Mouse (Mus musculus): ENCODE results near the gene Nelfb. TPM values are rescaled to one million over a fixed set of nuclear protein-coding genes. Genes with fewer than 3 reads are reported as not detected.

The Nelfb gene
- polyA plus RNA-seq, 1 experiment from 2014 or later = 102 TPM

DNA sequence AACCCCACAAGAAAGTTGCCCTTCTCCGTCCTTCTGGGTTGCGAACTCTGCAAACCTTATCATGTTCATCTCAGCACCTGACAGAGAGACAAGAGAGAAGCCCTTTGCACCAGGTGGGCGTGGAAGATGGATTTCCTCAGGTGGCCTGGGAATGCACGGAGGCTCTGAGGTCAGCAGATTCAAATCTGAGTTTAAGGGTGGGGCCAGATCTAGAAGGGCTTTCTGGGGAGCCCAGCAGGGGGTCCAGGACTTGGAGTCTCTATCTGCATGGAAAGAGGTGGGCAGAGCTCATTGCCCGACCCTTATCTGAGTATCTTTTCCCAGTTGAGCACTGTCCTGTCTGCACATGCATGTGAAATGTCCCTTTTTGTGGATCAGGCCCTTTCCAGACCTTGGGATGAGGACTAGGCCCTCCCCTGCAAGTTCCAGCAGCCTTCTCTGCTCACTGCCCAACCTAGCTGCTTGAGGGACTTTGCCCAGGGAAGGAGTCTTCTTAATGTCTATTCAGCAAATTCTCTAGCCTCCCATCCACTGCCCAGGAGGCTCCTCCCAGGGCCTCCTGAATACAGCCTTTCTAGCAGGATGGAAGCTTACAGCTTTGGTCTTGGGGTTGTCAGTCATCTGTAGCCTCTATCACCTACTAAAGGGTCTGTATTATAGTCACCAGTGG, 23.4 kb upstream of the Nelfb start:
- DNase-seq (ENCODE audit: low spot score, missing footprints) = peak; percentile 73
- no peaks in the 10 kb centered on the region for H3K36me3 ChIP-seq (ENCODE audit: control insufficient read depth, insufficient read depth, low read length)
- H3K9me3 ChIP-seq (ENCODE audit: control insufficient read depth, low read length) = no peaks in the 10 kb centered on the region
- H3K4me3 ChIP-seq (ENCODE audit: low read depth, low read length) = no peak overlapping the region
- no peaks in the 10 kb centered on the region for H3K27me3 ChIP-seq (ENCODE audit: control insufficient read depth, insufficient read depth, low read length)
- WGBS = 79% methylated on average over 5 of the region's 5 CpGs
- no peak overlapping the region for H3K9ac ChIP-seq (ENCODE audit: low read length)
- no peaks in the 10 kb centered on the region for H3K4me1 ChIP-seq (ENCODE audit: control insufficient read depth, insufficient read depth, low read length)
- no peak overlapping the region for H3K27ac ChIP-seq (ENCODE audit: low read depth, low read length)
- ATAC-seq (ENCODE audit: low FRiP score) = no peak
- no peak overlapping the region for H3K4me2 ChIP-seq

DNA sequence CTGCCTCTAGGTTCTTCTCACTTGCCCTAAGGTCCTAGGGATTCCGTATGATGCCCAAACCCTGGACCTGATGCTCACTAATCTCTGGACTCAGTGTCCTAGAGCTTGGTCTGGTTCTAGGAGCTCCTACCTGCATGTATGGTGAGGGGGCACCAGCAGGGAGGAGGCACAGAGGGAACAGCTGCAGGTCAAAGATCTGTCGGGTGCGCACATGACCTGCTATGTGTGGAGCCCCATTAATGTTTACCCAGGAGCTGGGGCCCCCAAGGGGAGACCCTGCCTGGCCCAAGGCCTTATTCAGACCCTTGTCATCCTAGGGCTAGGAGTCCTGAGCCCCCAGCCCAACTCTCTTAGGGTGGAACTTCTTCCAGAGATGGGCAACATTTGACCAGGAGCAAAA, 22.8 kb upstream of the Nelfb start, which contains the start of gene Slc34a3:
TSS of gene Slc34a3 (minus strand) at position 315 of the 400 bp plus-strand sequence.
- Histone ChIP-seq H3K4me3 (ENCODE audit: low read depth, low read length) (no peak within 1 kb of the TSS), H3K4me1 (ENCODE audit: control insufficient read depth, insufficient read depth, low read length) (no peaks in the 10 kb centered on the region), H3K4me2 (no peak within 1 kb of the TSS), H3K36me3 (ENCODE audit: control insufficient read depth, insufficient read depth, low read length) (no peaks in the 10 kb centered on the region), H3K9ac (ENCODE audit: low read length) (no peak within 1 kb of the TSS), H3K27ac (ENCODE audit: low read depth, low read length) (no peak within 1 kb of the TSS), H3K27me3 (ENCODE audit: control insufficient read depth, insufficient read depth, low read length) (no peaks in the 10 kb centered on the region), H3K9me3 (ENCODE audit: control insufficient read depth, low read length) (no peaks in the 10 kb centered on the region)
- no peak for ATAC-seq (ENCODE audit: low FRiP score)
- peak; percentile 44 for DNase-seq (ENCODE audit: low spot score, missing footprints)
- 87% methylated on average over 3 of the region's 3 CpGs for WGBS

DNA sequence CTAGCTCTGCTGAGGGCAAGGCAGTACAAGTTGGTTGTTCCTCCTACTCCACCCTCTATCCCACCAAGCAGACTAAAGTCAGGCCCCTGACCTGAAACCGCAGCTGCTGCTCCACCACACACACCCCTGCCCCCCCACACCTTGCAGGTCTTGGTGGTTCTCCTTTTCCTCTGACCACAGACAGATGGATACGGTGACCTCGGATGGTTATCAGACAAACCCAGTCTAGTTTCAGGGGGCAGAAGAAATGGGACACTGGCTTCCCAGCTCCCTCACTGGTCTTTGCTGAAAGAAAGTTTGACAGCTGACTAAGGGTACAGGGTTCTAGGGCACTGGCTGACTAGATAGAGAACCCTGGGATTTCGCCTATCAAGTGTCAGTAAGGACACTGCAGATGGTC, 22.1 kb upstream of the Nelfb start:
- DNase-seq (ENCODE audit: low spot score, missing footprints) = peak; percentile 78
- Histone ChIP-seq H3K27me3 (ENCODE audit: control insufficient read depth, insufficient read depth, low read length) (no peaks in the 10 kb centered on the region), H3K27ac (ENCODE audit: low read depth, low read length) (no peak overlapping the region), H3K9ac (ENCODE audit: low read length) (no peak overlapping the region), H3K36me3 (ENCODE audit: control insufficient read depth, insufficient read depth, low read length) (no peaks in the 10 kb centered on the region), H3K4me1 (ENCODE audit: control insufficient read depth, insufficient read depth, low read length) (no peaks in the 10 kb centered on the region), H3K9me3 (ENCODE audit: control insufficient read depth, low read length) (no peaks in the 10 kb centered on the region), H3K4me3 (ENCODE audit: low read depth, low read length) (no peak overlapping the region), H3K4me2 (no peak overlapping the region)
- WGBS = 86% methylated on average over 4 of the region's 4 CpGs
- no peak for ATAC-seq (ENCODE audit: low FRiP score)

DNA sequence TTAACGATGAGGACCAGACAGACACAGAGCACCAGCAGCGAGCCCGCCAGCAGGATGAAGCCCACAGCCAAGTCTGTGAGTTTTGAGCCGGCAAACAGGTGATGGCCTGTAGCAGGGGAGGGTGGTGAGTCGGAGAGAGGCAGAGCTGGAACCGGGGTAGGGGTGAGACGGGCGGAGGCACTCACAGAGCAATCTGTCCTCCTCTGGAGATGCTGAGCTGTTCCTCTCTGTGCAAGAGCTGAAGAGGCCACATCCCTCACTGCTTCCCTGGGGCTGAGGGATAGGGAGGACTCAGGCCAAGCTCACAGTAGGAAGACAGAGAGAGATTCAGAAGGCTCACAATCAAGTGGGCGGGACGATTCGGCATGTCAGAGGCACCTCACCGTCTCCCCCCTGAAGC, 19.7 kb upstream of the Nelfb start:
- no peaks in the 10 kb centered on the region for H3K27me3 ChIP-seq (ENCODE audit: control insufficient read depth, insufficient read depth, low read length)
- H3K4me1 ChIP-seq (ENCODE audit: control insufficient read depth, insufficient read depth, low read length) = no peaks in the 10 kb centered on the region
- H3K27ac ChIP-seq (ENCODE audit: low read depth, low read length) = no peak overlapping the region
- no peak overlapping the region for H3K4me3 ChIP-seq (ENCODE audit: low read depth, low read length)
- no peak for DNase-seq (ENCODE audit: low spot score, missing footprints)
- H3K36me3 ChIP-seq (ENCODE audit: control insufficient read depth, insufficient read depth, low read length) = no peaks in the 10 kb centered on the region
- ATAC-seq (ENCODE audit: low FRiP score) = no peak
- WGBS = 52% methylated on average over 11 of the region's 12 CpGs
- H3K9me3 ChIP-seq (ENCODE audit: control insufficient read depth, low read length) = no peaks in the 10 kb centered on the region
- no peak overlapping the region for H3K9ac ChIP-seq (ENCODE audit: low read length)
- no peak overlapping the region for H3K4me2 ChIP-seq

DNA sequence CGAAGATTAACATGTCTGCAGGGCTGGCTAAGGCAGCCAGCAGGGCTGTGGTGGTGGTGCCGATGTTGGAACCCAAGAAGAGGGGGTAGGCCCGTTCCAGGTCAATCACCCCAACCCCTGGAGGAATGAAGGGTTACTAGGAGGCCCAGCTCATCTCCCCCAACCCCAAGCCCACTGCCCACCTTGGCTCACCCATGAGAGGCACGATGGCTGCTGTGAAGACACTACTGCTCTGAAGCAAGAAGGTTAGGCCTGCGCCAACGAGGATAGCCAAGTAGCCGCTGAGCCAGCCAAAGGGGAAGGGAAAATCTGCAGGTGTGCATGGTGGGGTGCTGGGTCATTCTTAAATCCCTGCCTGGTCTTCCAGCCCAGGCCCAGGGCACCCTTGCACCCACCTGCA, 19.3 kb upstream of the Nelfb start:
- H3K27me3 ChIP-seq (ENCODE audit: control insufficient read depth, insufficient read depth, low read length) = no peaks in the 10 kb centered on the region
- H3K9me3 ChIP-seq (ENCODE audit: control insufficient read depth, low read length) = no peaks in the 10 kb centered on the region
- WGBS = 86% methylated on average over 7 of the region's 7 CpGs
- ATAC-seq (ENCODE audit: low FRiP score) (no peak), DNase-seq (ENCODE audit: low spot score, missing footprints) (no peak)
- no peak overlapping the region for H3K4me3 ChIP-seq (ENCODE audit: low read depth, low read length)
- H3K9ac ChIP-seq (ENCODE audit: low read length) = no peak overlapping the region
- H3K4me2 ChIP-seq = no peak overlapping the region
- no peak overlapping the region for H3K27ac ChIP-seq (ENCODE audit: low read depth, low read length)
- no peaks in the 10 kb centered on the region for H3K36me3 ChIP-seq (ENCODE audit: control insufficient read depth, insufficient read depth, low read length)
- H3K4me1 ChIP-seq (ENCODE audit: control insufficient read depth, insufficient read depth, low read length) = peaks cover 3% of the 10 kb centered on the region

DNA sequence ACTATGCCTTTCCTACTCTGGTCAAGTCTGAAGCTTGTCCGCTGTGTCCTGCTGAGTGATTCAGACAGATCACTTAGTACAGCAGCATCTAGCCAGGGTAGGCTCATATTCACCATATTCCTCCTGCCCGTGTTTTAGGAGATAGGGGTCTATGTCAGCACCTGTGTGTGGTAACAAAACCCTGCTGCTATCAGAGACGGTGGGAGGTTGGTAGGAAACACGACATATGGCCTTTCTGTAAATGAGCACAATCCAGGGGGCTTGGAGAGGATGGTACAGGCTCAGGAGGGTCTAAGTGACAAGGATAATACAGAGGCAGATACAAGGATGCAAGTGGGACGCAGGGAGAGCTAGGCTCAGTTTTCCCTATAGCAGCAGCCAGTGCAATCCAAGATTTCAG, 18.3 kb upstream of the Nelfb start:
- no peak for DNase-seq (ENCODE audit: low spot score, missing footprints)
- Histone ChIP-seq H3K4me2 (no peak overlapping the region), H3K27me3 (ENCODE audit: control insufficient read depth, insufficient read depth, low read length) (no peaks in the 10 kb centered on the region), H3K9me3 (ENCODE audit: control insufficient read depth, low read length) (no peaks in the 10 kb centered on the region), H3K27ac (ENCODE audit: low read depth, low read length) (no peak overlapping the region), H3K4me1 (ENCODE audit: control insufficient read depth, insufficient read depth, low read length) (peaks cover 6% of the 10 kb centered on the region), H3K9ac (ENCODE audit: low read length) (no peak overlapping the region), H3K36me3 (ENCODE audit: control insufficient read depth, insufficient read depth, low read length) (no peaks in the 10 kb centered on the region), H3K4me3 (ENCODE audit: low read depth, low read length) (no peak overlapping the region)
- WGBS = 87% methylated on average over 5 of the region's 5 CpGs
- ATAC-seq (ENCODE audit: low FRiP score) = no peak

DNA sequence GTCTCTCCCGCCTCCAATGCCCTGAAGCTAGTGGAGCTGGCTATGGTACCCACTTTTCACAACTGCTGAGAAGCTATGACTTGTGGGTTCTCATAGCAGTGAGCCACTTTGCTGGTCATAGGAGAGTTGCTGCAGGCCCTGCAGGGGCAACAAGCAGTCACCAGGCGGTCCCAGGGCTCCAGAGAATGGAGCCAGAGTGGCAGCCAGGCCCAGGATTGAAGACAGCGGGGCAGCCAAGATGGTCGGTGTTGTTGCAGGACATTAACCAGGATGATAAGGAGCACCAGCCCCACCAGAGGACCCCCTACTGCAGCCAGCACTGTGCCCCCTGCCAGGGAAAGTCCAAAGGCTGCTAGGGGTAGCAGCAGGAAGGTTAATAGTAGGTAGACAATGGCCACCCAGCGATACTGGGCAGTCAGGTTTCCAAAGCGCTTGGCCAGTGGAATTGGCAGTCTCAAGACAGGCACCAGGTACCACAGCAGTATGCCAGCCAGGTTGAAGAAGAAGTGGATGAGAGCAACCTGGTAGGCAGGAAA, 17.8 kb upstream of the Nelfb start:
- Histone ChIP-seq H3K9me3 (ENCODE audit: control insufficient read depth, low read length) (no peaks in the 10 kb centered on the region), H3K9ac (ENCODE audit: low read length) (no peak overlapping the region), H3K4me2 (no peak overlapping the region), H3K27ac (ENCODE audit: low read depth, low read length) (no peak overlapping the region), H3K4me1 (ENCODE audit: control insufficient read depth, insufficient read depth, low read length) (peaks cover 6% of the 10 kb centered on the region), H3K4me3 (ENCODE audit: low read depth, low read length) (no peak overlapping the region), H3K27me3 (ENCODE audit: control insufficient read depth, insufficient read depth, low read length) (no peaks in the 10 kb centered on the region), H3K36me3 (ENCODE audit: control insufficient read depth, insufficient read depth, low read length) (no peaks in the 10 kb centered on the region)
- DNase-seq (ENCODE audit: low spot score, missing footprints) = peak; percentile 73
- ATAC-seq (ENCODE audit: low FRiP score) = no peak
- WGBS = 74% methylated on average over 6 of the region's 6 CpGs

DNA sequence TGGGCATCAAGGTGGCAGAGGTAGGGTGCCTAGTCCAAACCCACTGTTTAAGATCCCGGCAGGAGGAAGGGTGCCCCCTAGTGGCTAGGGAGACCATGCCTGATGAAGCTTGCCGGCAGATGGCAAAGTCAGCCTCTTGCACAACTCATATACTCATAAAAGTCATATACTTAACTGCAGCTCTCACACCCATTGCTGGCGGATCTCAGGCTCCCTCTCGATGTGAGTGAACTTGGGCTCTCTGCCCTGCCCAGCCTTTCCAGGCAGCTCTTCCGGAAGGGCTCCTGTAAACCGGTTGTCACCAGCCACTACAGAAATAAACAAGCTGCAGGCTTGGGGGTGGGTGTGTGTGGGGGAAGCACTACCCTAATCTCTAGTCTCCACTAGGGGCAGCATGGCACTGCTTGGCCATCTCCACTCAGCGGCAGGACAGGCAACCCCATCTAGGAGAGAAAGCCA, 17.2 kb upstream of the Nelfb start:
- whole genome bisulfite sequencing = 0% methylated on average over 7 of the region's 7 CpGs
- 0 out of 2 replicates have a peak overlapping the region, but pooled peaks have one; percentile 4 for H3K4me3 ChIP-seq (ENCODE audit: low read depth, low read length)
- peak overlapping the region; percentile 23; the same call in 1 of the 2 replicates for H3K4me2 ChIP-seq
- peaks cover 10% of the 10 kb centered on the region for H3K4me1 ChIP-seq (ENCODE audit: control insufficient read depth, insufficient read depth, low read length)
- H3K36me3 ChIP-seq (ENCODE audit: control insufficient read depth, insufficient read depth, low read length) = no peaks in the 10 kb centered on the region
- DNase-seq (ENCODE audit: low spot score, missing footprints) = peak; percentile 96
- H3K9me3 ChIP-seq (ENCODE audit: control insufficient read depth, low read length) = no peaks in the 10 kb centered on the region
- no peak for ATAC-seq (ENCODE audit: low FRiP score)
- no peak overlapping the region for H3K9ac ChIP-seq (ENCODE audit: low read length)
- H3K27me3 ChIP-seq (ENCODE audit: control insufficient read depth, insufficient read depth, low read length) = no peaks in the 10 kb centered on the region
- no peak overlapping the region for H3K27ac ChIP-seq (ENCODE audit: low read depth, low read length)

DNA sequence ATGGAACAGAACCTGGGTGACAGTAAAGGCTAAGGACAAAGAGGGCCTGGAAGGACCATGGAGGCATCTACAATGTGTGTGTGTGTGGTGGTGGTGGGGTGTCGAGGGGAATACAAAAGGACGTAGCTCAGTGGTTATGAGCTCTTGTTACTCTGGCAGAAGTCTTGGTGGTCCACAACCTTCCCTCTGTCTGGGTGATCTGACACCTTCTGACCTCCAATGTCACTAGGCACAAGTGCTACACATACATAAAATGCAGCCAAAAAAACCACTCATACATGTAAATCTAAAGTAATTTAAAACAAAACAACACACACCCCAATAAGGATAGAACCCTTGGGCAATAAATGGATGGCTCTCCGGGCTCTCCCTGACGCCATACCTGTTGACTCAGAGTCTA, 16.1 kb upstream of the Nelfb start:
- no peaks in the 10 kb centered on the region for H3K36me3 ChIP-seq (ENCODE audit: control insufficient read depth, insufficient read depth, low read length)
- H3K4me1 ChIP-seq (ENCODE audit: control insufficient read depth, insufficient read depth, low read length) = peaks cover 13% of the 10 kb centered on the region
- WGBS = 93% methylated on average over 4 of the region's 4 CpGs
- H3K27ac ChIP-seq (ENCODE audit: low read depth, low read length) = no peak overlapping the region
- H3K4me2 ChIP-seq = no peak overlapping the region
- DNase-seq (ENCODE audit: low spot score, missing footprints) (peak; percentile 64), ATAC-seq (ENCODE audit: low FRiP score) (no peak)
- H3K9ac ChIP-seq (ENCODE audit: low read length) = no peak overlapping the region
- no peaks in the 10 kb centered on the region for H3K9me3 ChIP-seq (ENCODE audit: control insufficient read depth, low read length)
- H3K27me3 ChIP-seq (ENCODE audit: control insufficient read depth, insufficient read depth, low read length) = no peaks in the 10 kb centered on the region
- H3K4me3 ChIP-seq (ENCODE audit: low read depth, low read length) = no peak overlapping the region

All from midbrain, embryonic 11.5 days (tissue).